Mouse (Mus musculus): Measurements from ENCODE around the gene Gpbp1l1. TPM values are rescaled to one million over a fixed set of nuclear protein-coding genes. Genes with fewer than 3 reads are reported as not detected.

Gene Gpbp1l1
- polyA plus RNA-seq, 1 experiment from 2014 or later: 31.3 TPM

- no peaks in the 10 kb centered on the region for H3K9me3 ChIP-seq (ENCODE audit: control insufficient read depth)
- H3K36me3 ChIP-seq (ENCODE audit: control insufficient read depth, insufficient read depth): peaks cover 7% of the 10 kb centered on the region; the same call in 1 of the 2 replicates
- WGBS: 8% methylated on average over 23 of the region's 23 CpGs
- ATAC-seq: peak; percentile 85
- peak within 1 kb of the TSS; percentile 91 for H3K27ac ChIP-seq (ENCODE audit: low read depth, low read length)
- peaks cover 5% of the 10 kb centered on the region; the same call in 1 of the 2 replicates for H3K4me1 ChIP-seq (replicated peaks; ENCODE audit: control insufficient read depth, insufficient read depth, low read length)
- H3K4me2 ChIP-seq (replicated peaks; ENCODE audit: low read depth): peak within 1 kb of the TSS; percentile 79
- H3K27me3 ChIP-seq (replicated peaks; ENCODE audit: control insufficient read depth, insufficient read depth, low read length): no peaks in the 10 kb centered on the region
- H3K4me3 ChIP-seq (ENCODE audit: low read depth, low read length): peak within 1 kb of the TSS; percentile 100
- TF ChIP-seq CTCF (IDR thresholded peaks at IDR 0.05; ENCODE audit: low read depth): no peak
- H3K9ac ChIP-seq (ENCODE audit: low read depth, low read length): peak within 1 kb of the TSS; percentile 92
Measured at GRCm38 (mm10) chr4:116627722-116628662, 70.5 kb downstream of the Gpbp1l1 start, which contains the start of gene Nasp. Gene Nasp (minus strand): TSS chr4:116627941.

- H3K27me3 ChIP-seq (replicated peaks; ENCODE audit: control insufficient read depth, insufficient read depth, low read length): no peaks in the 10 kb centered on the region
- no peak overlapping the region for H3K4me2 ChIP-seq (replicated peaks; ENCODE audit: low read depth)
- no peak overlapping the region for H3K4me3 ChIP-seq (ENCODE audit: low read depth, low read length)
- TF ChIP-seq CTCF (IDR thresholded peaks at IDR 0.05; ENCODE audit: low read depth): no peak
- 93% methylated on average over 1 of the region's 1 CpGs for WGBS
- H3K9me3 ChIP-seq (ENCODE audit: control insufficient read depth): no peaks in the 10 kb centered on the region
- no peak overlapping the region for H3K9ac ChIP-seq (ENCODE audit: low read depth, low read length)
- H3K27ac ChIP-seq (ENCODE audit: low read depth, low read length): no peak overlapping the region
- no peaks in the 10 kb centered on the region for H3K4me1 ChIP-seq (replicated peaks; ENCODE audit: control insufficient read depth, insufficient read depth, low read length)
- no peak for ATAC-seq
- H3K36me3 ChIP-seq (ENCODE audit: control insufficient read depth, insufficient read depth): peaks cover 56% of the 10 kb centered on the region
Measured at GRCm38 (mm10) chr4:116635197-116635596, 77.7 kb downstream of the Gpbp1l1 start.

- 97% methylated on average over 6 of the region's 6 CpGs for WGBS
- peak; percentile 25; the same call in 1 of the 2 replicates for ATAC-seq
- Histone ChIP-seq H3K27me3 (replicated peaks; ENCODE audit: control insufficient read depth, insufficient read depth, low read length) (no peaks in the 10 kb centered on the region), H3K36me3 (ENCODE audit: control insufficient read depth, insufficient read depth) (peaks cover 87% of the 10 kb centered on the region), H3K9ac (ENCODE audit: low read depth, low read length) (no peak overlapping the region), H3K27ac (ENCODE audit: low read depth, low read length) (no peak overlapping the region), H3K4me3 (ENCODE audit: low read depth, low read length) (no peak overlapping the region), H3K4me1 (replicated peaks; ENCODE audit: control insufficient read depth, insufficient read depth, low read length) (no peaks in the 10 kb centered on the region), H3K4me2 (replicated peaks; ENCODE audit: low read depth) (no peak overlapping the region), H3K9me3 (ENCODE audit: control insufficient read depth) (no peaks in the 10 kb centered on the region)
- TF ChIP-seq CTCF (IDR thresholded peaks at IDR 0.05; ENCODE audit: low read depth): no peak
Measured at GRCm38 (mm10) chr4:116638821-116639220, 81.4 kb downstream of the Gpbp1l1 start.

- Histone ChIP-seq H3K4me2 (replicated peaks; ENCODE audit: low read depth) (no peak overlapping the region), H3K9ac (ENCODE audit: low read depth, low read length) (no peak overlapping the region), H3K27ac (ENCODE audit: low read depth, low read length) (no peak overlapping the region), H3K9me3 (ENCODE audit: control insufficient read depth) (no peaks in the 10 kb centered on the region), H3K27me3 (replicated peaks; ENCODE audit: control insufficient read depth, insufficient read depth, low read length) (no peaks in the 10 kb centered on the region), H3K4me1 (replicated peaks; ENCODE audit: control insufficient read depth, insufficient read depth, low read length) (no peaks in the 10 kb centered on the region; the same call in 1 of the 2 replicates), H3K36me3 (ENCODE audit: control insufficient read depth, insufficient read depth) (peaks cover 65% of the 10 kb centered on the region), H3K4me3 (ENCODE audit: low read depth, low read length) (no peak overlapping the region)
- no peak for ATAC-seq
- WGBS: 97% methylated on average over 1 of the region's 1 CpGs
- peak; percentile 54 for TF ChIP-seq CTCF (IDR thresholded peaks at IDR 0.05; ENCODE audit: low read depth)
Measured at GRCm38 (mm10) chr4:116642071-116642470, 84.6 kb downstream of the Gpbp1l1 start.

Other genes starting within 250 kb of the Gpbp1l1 start
- 9.6 TPM in 2 replicates for gene Mast2, start 93.5 kb upstream of the Gpbp1l1 start, polyA plus RNA-seq (2015; fragmentation: Nextera tagmentation; extraction: Ambion mirVana)
- 8.8 and 9.1 TPM in 2 replicates for gene Ipp, start 50.1 kb upstream of the Gpbp1l1 start, polyA plus RNA-seq (2015; fragmentation: Nextera tagmentation; extraction: Ambion mirVana)
- gene Tmem69, start 1.7 kb upstream of the Gpbp1l1 start, polyA plus RNA-seq (2015; fragmentation: Nextera tagmentation; extraction: Ambion mirVana): 17.0 and 19.1 TPM in 2 replicates
- 4.1 and 6.1 TPM in 2 replicates for gene Ccdc17, start 39.0 kb downstream of the Gpbp1l1 start, polyA plus RNA-seq (2015; fragmentation: Nextera tagmentation; extraction: Ambion mirVana)
- 36.9 and 38.6 TPM in 2 replicates for gene Nasp, start 70.3 kb downstream of the Gpbp1l1 start, polyA plus RNA-seq (2015; fragmentation: Nextera tagmentation; extraction: Ambion mirVana)
- 860 and 870 TPM in 2 replicates for gene Akr1a1, start 94.0 kb downstream of the Gpbp1l1 start, polyA plus RNA-seq (2015; fragmentation: Nextera tagmentation; extraction: Ambion mirVana)
- 1,180 and 1,265 TPM in 2 replicates for gene Prdx1, start 127.9 kb downstream of the Gpbp1l1 start, polyA plus RNA-seq (2015; fragmentation: Nextera tagmentation; extraction: Ambion mirVana)
- 5.9 and 6.3 TPM in 2 replicates for gene Mmachc, start 150.7 kb downstream of the Gpbp1l1 start, polyA plus RNA-seq (2015; fragmentation: Nextera tagmentation; extraction: Ambion mirVana)
- gene Ccdc163, start 150.9 kb downstream of the Gpbp1l1 start, polyA plus RNA-seq (2015; fragmentation: Nextera tagmentation; extraction: Ambion mirVana): 9.1 and 11.3 TPM in 2 replicates
- 6.6 and 6.9 TPM in 2 replicates for gene Tesk2, start 163.3 kb downstream of the Gpbp1l1 start, polyA plus RNA-seq (2015; fragmentation: Nextera tagmentation; extraction: Ambion mirVana)
- 13.3 and 14.7 TPM in 2 replicates for gene Toe1, start 250.0 kb downstream of the Gpbp1l1 start, polyA plus RNA-seq (2015; fragmentation: Nextera tagmentation; extraction: Ambion mirVana)